8 mouse cellular contexts compared by ENCODE assay signal in genomic region chr11:74981464-74981863, GRCm38 (mm10). TPM values are rescaled to one million over a fixed set of nuclear protein-coding genes. Genes with fewer than 3 reads are reported as not detected.
DNase-seq lines count a peak whose midpoint lies in the region; ATAC-seq and TF ChIP-seq lines count a peak whose summit lies in the region.

No protein-coding gene starts in this region.

- peak; percentile 82 for ATAC-seq in embryonic facial prominence, embryonic 15.5 days (ENCODE audit: insufficient number of reproducible peaks, low FRiP score, low TSS enrichment, low read depth)
- ATAC-seq in heart, postnatal 0 days (ENCODE audit: insufficient read depth, low read depth): peak; percentile 82
- peak; percentile 84 for ATAC-seq in lung, embryonic 14.5 days (ENCODE audit: insufficient read depth)

- peak; percentile 87 for DNase-seq in CH12.LX (ENCODE audit: extremely low read depth)
- DNase-seq in adrenal gland, postnatal 25 days: peak; percentile 83
- DNase-seq in heart, postnatal 0 days (ENCODE audit: low spot score): peak; percentile 70
- peak; percentile 43 to 78 for DNase-seq in layer of hippocampus, adult 18-20 months (ENCODE audit: low spot score in 2 of 2)
- DNase-seq in lung, embryonic 14.5 days: peak; percentile 95
- peak; percentile 78 for DNase-seq in retina, postnatal 1 day
- DNase-seq in thymus, postnatal 36 days: peak; percentile 72 to 75

- no peak for TF ChIP-seq EP300 in CH12.LX (IDR thresholded peaks at IDR 0.05; ENCODE audit: low read length)
- TF ChIP-seq EP300 in heart, postnatal 0 days (IDR thresholded peaks at IDR 0.05; ENCODE audit: low read depth): no peak

- WGBS in embryonic facial prominence, embryonic 15.5 days: 36% methylated on average over 2 of the region's 2 CpGs
- 35% methylated on average over 2 of the region's 2 CpGs for WGBS in heart, postnatal 0 days
- 27% methylated on average over 2 of the region's 2 CpGs for WGBS in lung, embryonic 14.5 days

- H3K9ac ChIP-seq in CH12.LX (ENCODE audit: insufficient read depth, low read depth): no peak overlapping the region
- H3K9ac ChIP-seq in embryonic facial prominence, embryonic 15.5 days: no peak overlapping the region
- H3K9ac ChIP-seq in heart, postnatal 0 days (replicated peaks; ENCODE audit: low read depth, low read length): no peak overlapping the region
- H3K9ac ChIP-seq in lung, embryonic 14.5 days: no peak overlapping the region

- TF ChIP-seq CTCF in CH12.LX (conservative IDR thresholded peaks at IDR 0.05 in 1 of 2, IDR thresholded peaks at IDR 0.05 in 1 of 2; ENCODE audit: low read depth in 2 of 2, low read length in 2 of 2): peak; percentile 96 to 99
- TF ChIP-seq CTCF in heart, postnatal 0 days (IDR thresholded peaks at IDR 0.05; ENCODE audit: low read depth): peak; percentile 98
- TF ChIP-seq CTCF in lung, embryonic 14.5 days (IDR thresholded peaks at IDR 0.05; ENCODE audit: low read depth): peak; percentile 99

- no peak overlapping the region for H3K4me2 ChIP-seq in CH12.LX (ENCODE audit: insufficient read depth, low read depth, poor library complexity, severe bottlenecking)
- H3K4me2 ChIP-seq in embryonic facial prominence, embryonic 15.5 days (replicated peaks): no peak overlapping the region
- no peak overlapping the region for H3K4me2 ChIP-seq in heart, postnatal 0 days (ENCODE audit: low read depth, low read length)
- H3K4me2 ChIP-seq in lung, embryonic 14.5 days: no peak overlapping the region

- H3K27ac ChIP-seq in CH12.LX (ENCODE audit: insufficient read depth, low read depth): no peak overlapping the region
- no peak overlapping the region for H3K27ac ChIP-seq in embryonic facial prominence, embryonic 15.5 days (replicated peaks)
- H3K27ac ChIP-seq in heart, postnatal 0 days (ENCODE audit: low read depth): no peak overlapping the region
- H3K27ac ChIP-seq in lung, embryonic 14.5 days (ENCODE audit: low read depth): no peak overlapping the region

- H3K4me1 ChIP-seq in CH12.LX (ENCODE audit: control insufficient read depth in 1 of 2, insufficient read depth in 2 of 2): peaks cover 5 to 33% of the 10 kb centered on the region in 2 experiments; a peak in 3 of 4 replicates
- H3K4me1 ChIP-seq in embryonic facial prominence, embryonic 15.5 days: no peaks in the 10 kb centered on the region
- H3K4me1 ChIP-seq in heart, postnatal 0 days (ENCODE audit: control insufficient read depth, insufficient read depth): no peaks in the 10 kb centered on the region
- H3K4me1 ChIP-seq in lung, embryonic 14.5 days (ENCODE audit: insufficient read depth): no peaks in the 10 kb centered on the region

- TF ChIP-seq POLR2A in CH12.LX (IDR thresholded peaks at IDR 0.05; ENCODE audit: low read depth, low read length): no peak

- no peaks in the 10 kb centered on the region; the same call in 1 of the 2 replicates for H3K79me2 ChIP-seq in CH12.LX (replicated peaks; ENCODE audit: control insufficient read depth, extremely low read depth, insufficient read depth, poor library complexity, severe bottlenecking)

- no peak; the same call in none of the 2 replicates for TF ChIP-seq RAD21 in CH12.LX (IDR thresholded peaks at IDR 0.05; ENCODE audit: low read depth, low read length)

- H3K4me3 ChIP-seq in CH12.LX (replicated peaks in 1 of 3; ENCODE audit: low read depth in 2 of 3, low read length in 2 of 3, poor library complexity in 1 of 3): no peak overlapping the region
- H3K4me3 ChIP-seq in embryonic facial prominence, embryonic 15.5 days (replicated peaks): no peak overlapping the region
- H3K4me3 ChIP-seq in heart, postnatal 0 days (ENCODE audit: low read depth, low read length): no peak overlapping the region
- no peak overlapping the region for H3K4me3 ChIP-seq in lung, embryonic 14.5 days (ENCODE audit: low read depth, low read length)

- dilution Hi-C loops in CH12.LX (cut with MboI; ENCODE audit: extremely low pct_ligation_motif_present, extremely low pct_unique_long_range_greater_than_20kb, low sequenced_read_pairs): no loop called here

- peaks cover 3% of the 10 kb centered on the region for H3K9me3 ChIP-seq in CH12.LX (replicated peaks; ENCODE audit: low read length)
- no peaks in the 10 kb centered on the region for H3K9me3 ChIP-seq in embryonic facial prominence, embryonic 15.5 days (replicated peaks)
- no peaks in the 10 kb centered on the region for H3K9me3 ChIP-seq in heart, postnatal 0 days (replicated peaks; ENCODE audit: control insufficient read depth, low read length)
- no peaks in the 10 kb centered on the region for H3K9me3 ChIP-seq in lung, embryonic 14.5 days (ENCODE audit: low read depth, low read length)

- peaks cover 0 to 31% of the 10 kb centered on the region in 2 experiments for H3K36me3 ChIP-seq in CH12.LX (replicated peaks in 1 of 2; ENCODE audit: control insufficient read depth in 1 of 2, insufficient read depth in 1 of 2, low read length in 1 of 2)
- H3K36me3 ChIP-seq in embryonic facial prominence, embryonic 15.5 days: peaks cover 4% of the 10 kb centered on the region
- peaks cover 4% of the 10 kb centered on the region; the same call in 1 of the 2 replicates for H3K36me3 ChIP-seq in heart, postnatal 0 days (replicated peaks; ENCODE audit: control insufficient read depth, insufficient read depth, low read length)
- peaks cover 9% of the 10 kb centered on the region; the same call in 1 of the 2 replicates for H3K36me3 ChIP-seq in lung, embryonic 14.5 days (ENCODE audit: insufficient read depth)

- in situ Hi-C loops in CH12.LX (cut with MboI; ENCODE audit: low pct_ligation_motif_present, low pct_unique_long_range_greater_than_20kb, low sequenced_read_pairs): loop anchor here (25.0 kb wide), 1 partner anchor 306 kb away; no protein-coding TSS in a partner anchor

- no peaks in the 10 kb centered on the region for H3K27me3 ChIP-seq in CH12.LX (replicated peaks)
- no peaks in the 10 kb centered on the region for H3K27me3 ChIP-seq in embryonic facial prominence, embryonic 15.5 days
- H3K27me3 ChIP-seq in heart, postnatal 0 days (ENCODE audit: control insufficient read depth, insufficient read depth, low read length): no peaks in the 10 kb centered on the region
- H3K27me3 ChIP-seq in lung, embryonic 14.5 days (ENCODE audit: insufficient read depth, low read length): no peaks in the 10 kb centered on the region

TF ChIP-seq in CH12.LX, 34 proteins besides CTCF, POLR2A, EP300 and RAD21 (continues in another document):
- TF ChIP-seq ETS1 (conservative IDR thresholded peaks at IDR 0.05; ENCODE audit: low read depth, low read length) (no peak), UBTF (IDR thresholded peaks at IDR 0.05; ENCODE audit: low read depth, low read length) (no peak), HCFC1 (IDR thresholded peaks at IDR 0.05; ENCODE audit: low read depth, low read length) (no peak), MXI1 (IDR thresholded peaks at IDR 0.05; ENCODE audit: low read depth, low read length) (peak; percentile 44; the same call in 1 of the 2 replicates), POLR2AphosphoS2 (IDR thresholded peaks at IDR 0.05; ENCODE audit: low read depth, low read length) (no peak), ELF1 (IDR thresholded peaks at IDR 0.05; ENCODE audit: low read depth, low read length) (peak; percentile 15; the same call in 1 of the 2 replicates), TCF12 (IDR thresholded peaks at IDR 0.05; ENCODE audit: low read depth, low read length) (peak; percentile 82; the same call in 1 of the 2 replicates), USF2 (conservative IDR thresholded peaks at IDR 0.05; ENCODE audit: low read depth, low read length) (no peak), CHD2 (IDR thresholded peaks at IDR 0.05; ENCODE audit: low read length) (no peak), MAFK (IDR thresholded peaks at IDR 0.05; ENCODE audit: insufficient replicate concordance, low read length) (no peak), MEF2A (IDR thresholded peaks at IDR 0.05; ENCODE audit: borderline replicate concordance, low read depth, low read length) (peak; percentile 54; the same call in 1 of the 2 replicates), BHLHE40 (IDR thresholded peaks at IDR 0.05; ENCODE audit: low read depth, low read length) (peak; percentile 88), CHD1 (IDR thresholded peaks at IDR 0.05; ENCODE audit: low read depth, low read length) (no peak), IRF4 (IDR thresholded peaks at IDR 0.05; ENCODE audit: low read depth, low read length) (no peak), PAX5 (IDR thresholded peaks at IDR 0.05; ENCODE audit: low read length) (no peak), NRF1 (IDR thresholded peaks at IDR 0.05; ENCODE audit: low read depth, low read length) (peak; percentile 67; the same call in 1 of the 2 replicates), ZNF384 (IDR thresholded peaks at IDR 0.05; ENCODE audit: low read depth, low read length) (no peak), E2F4 (IDR thresholded peaks at IDR 0.05; ENCODE audit: insufficient replicate concordance, low read depth, low read length) (no peak), MAZ (IDR thresholded peaks at IDR 0.05; ENCODE audit: low read depth, low read length) (no peak), MYC (IDR thresholded peaks at IDR 0.05; ENCODE audit: low read depth, low read length) (peak; percentile 84), MAX (IDR thresholded peaks at IDR 0.05; ENCODE audit: low read length) (peak; percentile 76; the same call in 1 of the 2 replicates)

RNA-seq across cellular contexts. Expression of gene Srr, which starts 55.7 kb away (rescaled TPM):
- total RNA-seq in CH12.LX (2012; rRNA removed): 4.0 and 5.9 TPM in 2 replicates
- 5.7 and 6.7 TPM in 2 replicates for total RNA-seq in CH12.LX (2014; rRNA removed)
- polyA plus RNA-seq in CH12.LX (2012; ENCODE audit: insufficient read length, low read depth): 5.7 and 7.6 TPM in 2 replicates
- total RNA-seq in adrenal gland, postnatal 25 days (2021): 45.8 and 64.4 TPM in 2 replicates
- polyA plus RNA-seq in embryonic facial prominence, embryonic 15.5 days (2015; fragmentation: Nextera tagmentation; extraction: Ambion mirVana): 26.9 and 29.6 TPM in 2 replicates
- 16.3 and 34.0 TPM in 2 replicates for total RNA-seq in heart, postnatal 0 days (2014; rRNA removed; ENCODE audit: low replicate concordance)
- polyA plus RNA-seq in heart, postnatal 0 days (2015; fragmentation: Nextera tagmentation; extraction: Ambion mirVana): 14.5 and 15.8 TPM in 2 replicates
- 10 to 100 TPM; 87.5 to 94.8 TPM for total RNA-seq in layer of hippocampus, adult 18-20 months (2021)
- polyA plus RNA-seq in lung, embryonic 14.5 days (2014; fragmentation: Nextera tagmentation; extraction: Ambion mirVana): 22.6 and 23.6 TPM in 2 replicates

RNA-seq across cellular contexts. Expression of gene Smg6, which starts 55.8 kb away (rescaled TPM):
- total RNA-seq in CH12.LX (2012; rRNA removed) (12.0 and 12.1 TPM in 2 replicates), CH12.LX (2014; rRNA removed) (8.0 and 9.0 TPM in 2 replicates)
- 14.8 and 18.5 TPM in 2 replicates for polyA plus RNA-seq in CH12.LX (2012; ENCODE audit: insufficient read length, low read depth)
- 27.0 and 32.8 TPM in 2 replicates for total RNA-seq in adrenal gland, postnatal 25 days (2021)
- polyA plus RNA-seq in embryonic facial prominence, embryonic 15.5 days (2015; fragmentation: Nextera tagmentation; extraction: Ambion mirVana): 17.5 and 18.1 TPM in 2 replicates
- 15.7 and 21.1 TPM in 2 replicates for total RNA-seq in heart, postnatal 0 days (2014; rRNA removed; ENCODE audit: low replicate concordance)
- polyA plus RNA-seq in heart, postnatal 0 days (2015; fragmentation: Nextera tagmentation; extraction: Ambion mirVana): 6.9 and 7.1 TPM in 2 replicates
- 10 to 100 TPM; 35.0 to 36.0 TPM for total RNA-seq in layer of hippocampus, adult 18-20 months (2021)
- polyA plus RNA-seq in lung, embryonic 14.5 days (2014; fragmentation: Nextera tagmentation; extraction: Ambion mirVana): 16.4 TPM in 2 replicates
